Mouse (Mus musculus): ENCODE data around the gene Gtpbp3. TPM values are rescaled to one million over a fixed set of nuclear protein-coding genes. Genes with fewer than 3 reads are reported as not detected.

The Gtpbp3 gene
- polyA plus RNA-seq, 1 experiment from 2014 or later = 8.4 TPM

DNA sequence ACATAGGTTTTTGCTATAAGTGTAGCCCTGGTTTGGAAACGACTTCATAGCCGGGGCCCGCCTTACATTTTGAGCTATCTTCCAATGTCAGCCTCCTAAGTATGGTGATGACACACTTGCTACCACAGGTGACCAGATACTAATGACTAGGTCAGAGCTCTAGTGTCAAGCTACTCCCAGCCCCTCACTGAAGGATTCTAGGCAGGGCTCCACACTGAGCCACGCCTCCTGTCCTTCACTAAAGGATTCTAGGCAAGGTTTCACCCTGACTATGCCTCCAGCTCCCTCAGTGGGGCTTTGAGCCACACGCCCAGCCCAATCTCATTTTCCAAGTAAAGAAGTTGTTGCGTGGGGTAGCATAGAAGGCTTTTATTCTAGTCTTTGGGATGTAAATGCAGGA, 27.2 kb upstream of the Gtpbp3 start:
- WGBS = 94% methylated on average over 6 of the region's 6 CpGs
- H3K36me3 ChIP-seq (ENCODE audit: control insufficient read depth, insufficient read depth, low read length) = peaks cover 32% of the 10 kb centered on the region

DNA sequence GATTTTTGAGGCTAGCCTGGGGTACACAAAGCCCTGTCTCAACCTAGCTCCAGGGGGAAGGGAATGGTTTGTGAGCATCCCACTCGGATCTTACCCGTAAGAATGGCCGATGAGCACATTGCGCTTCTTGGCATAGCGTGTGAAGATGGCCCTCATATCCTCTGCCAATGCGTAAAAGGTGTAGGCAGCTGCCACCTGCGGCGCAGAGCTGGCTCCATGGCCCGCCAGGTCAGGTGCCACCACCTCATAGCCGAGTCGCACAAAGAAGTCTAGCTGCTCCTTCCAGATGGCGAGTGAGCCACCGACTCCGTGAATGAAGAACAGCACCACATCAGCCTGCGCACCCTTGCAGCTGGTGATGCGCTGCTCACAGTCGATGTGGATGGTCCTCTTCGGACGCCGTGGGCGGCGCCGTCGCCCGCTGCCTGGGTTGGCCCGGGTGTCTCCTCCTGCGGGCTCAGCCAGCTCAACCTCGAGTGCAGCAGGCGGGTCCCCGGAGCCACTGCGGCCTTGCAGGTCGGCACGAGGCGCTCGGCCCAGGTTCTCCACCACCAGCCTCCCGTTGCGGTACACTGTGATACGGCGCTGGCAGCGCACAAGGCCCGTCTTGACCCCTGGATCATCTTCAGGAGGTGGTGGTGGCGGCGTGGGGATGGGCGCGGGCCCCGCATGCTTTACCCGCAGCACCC, 26.6 kb upstream of the Gtpbp3 start:
- ATAC-seq (ENCODE audit: low FRiP score, low TSS enrichment) = no peak
- WGBS = 84% methylated on average over 47 of the region's 47 CpGs
- H3K9me3 ChIP-seq (ENCODE audit: control insufficient read depth, low read length) = no peaks in the 10 kb centered on the region
- H3K36me3 ChIP-seq (ENCODE audit: control insufficient read depth, insufficient read depth, low read length) = peaks cover 32% of the 10 kb centered on the region
- no peak overlapping the region for H3K27ac ChIP-seq (ENCODE audit: low read depth, low read length)
- H3K4me1 ChIP-seq (ENCODE audit: control insufficient read depth, insufficient read depth, low read length) = peaks cover 15% of the 10 kb centered on the region
- no peaks in the 10 kb centered on the region for H3K27me3 ChIP-seq (ENCODE audit: control insufficient read depth, insufficient read depth, low read length)
- no peak overlapping the region for H3K4me3 ChIP-seq (ENCODE audit: low read length)
- H3K9ac ChIP-seq (ENCODE audit: low read depth, low read length) = no peak overlapping the region
- no peak overlapping the region for H3K4me2 ChIP-seq (replicated peaks; ENCODE audit: low read depth, low read length)

More for the DNA sequence above, 27.2 kb upstream of the Gtpbp3 start:
- Histone ChIP-seq H3K9me3 (ENCODE audit: control insufficient read depth, low read length) (no peaks in the 10 kb centered on the region), H3K27ac (ENCODE audit: low read depth, low read length) (no peak overlapping the region), H3K4me2 (replicated peaks; ENCODE audit: low read depth, low read length) (no peak overlapping the region), H3K4me1 (ENCODE audit: control insufficient read depth, insufficient read depth, low read length) (peaks cover 15% of the 10 kb centered on the region), H3K9ac (ENCODE audit: low read depth, low read length) (no peak overlapping the region), H3K4me3 (ENCODE audit: low read length) (no peak overlapping the region), H3K27me3 (ENCODE audit: control insufficient read depth, insufficient read depth, low read length) (no peaks in the 10 kb centered on the region)
- ATAC-seq (ENCODE audit: low FRiP score, low TSS enrichment) = no peak

- H3K36me3 ChIP-seq (ENCODE audit: control insufficient read depth, insufficient read depth, low read length) = peaks cover 29% of the 10 kb centered on the region
- peaks cover 15% of the 10 kb centered on the region for H3K4me1 ChIP-seq (ENCODE audit: control insufficient read depth, insufficient read depth, low read length)
- no peaks in the 10 kb centered on the region for H3K9me3 ChIP-seq (ENCODE audit: control insufficient read depth, low read length)
- peak overlapping the region; percentile 81; the same call in 1 of the 2 replicates for H3K4me3 ChIP-seq (ENCODE audit: low read length)
- H3K27me3 ChIP-seq (ENCODE audit: control insufficient read depth, insufficient read depth, low read length) = no peaks in the 10 kb centered on the region
- no peak overlapping the region for H3K27ac ChIP-seq (ENCODE audit: low read depth, low read length)
- peak overlapping the region; percentile 70 for H3K4me2 ChIP-seq (replicated peaks; ENCODE audit: low read depth, low read length)
- no peak for ATAC-seq (ENCODE audit: low FRiP score, low TSS enrichment)
- H3K9ac ChIP-seq (ENCODE audit: low read depth, low read length) = no peak overlapping the region
- 72% methylated on average over 4 of the region's 4 CpGs for WGBS
Measured at GRCm38 (mm10) chr8:71462191-71462590, 25.7 kb upstream of the Gtpbp3 start.

- H3K36me3 ChIP-seq (ENCODE audit: control insufficient read depth, insufficient read depth, low read length) = peaks cover 27% of the 10 kb centered on the region
- WGBS = 6% methylated on average over 16 of the region's 16 CpGs
- peak overlapping the region; percentile 70 for H3K4me2 ChIP-seq (replicated peaks; ENCODE audit: low read depth, low read length)
- H3K4me1 ChIP-seq (ENCODE audit: control insufficient read depth, insufficient read depth, low read length) = peaks cover 15% of the 10 kb centered on the region
- ATAC-seq (ENCODE audit: low FRiP score, low TSS enrichment) = peak; percentile 0; the same call in 1 of the 2 replicates
- no peak overlapping the region for H3K27ac ChIP-seq (ENCODE audit: low read depth, low read length)
- no peaks in the 10 kb centered on the region for H3K27me3 ChIP-seq (ENCODE audit: control insufficient read depth, insufficient read depth, low read length)
- peak overlapping the region; percentile 81 for H3K4me3 ChIP-seq (ENCODE audit: low read length)
- H3K9ac ChIP-seq (ENCODE audit: low read depth, low read length) = peak overlapping the region; percentile 82
- H3K9me3 ChIP-seq (ENCODE audit: control insufficient read depth, low read length) = no peaks in the 10 kb centered on the region
Measured at GRCm38 (mm10) chr8:71462786-71463185, 25.1 kb upstream of the Gtpbp3 start.

GRCm38 (mm10) chr8:71463188-71464033, 24.5 kb upstream of the Gtpbp3 start, which contains the start of gene Abhd8:
TSS of gene Abhd8 (minus strand) at chr8:71463655.
- ATAC-seq (ENCODE audit: low FRiP score, low TSS enrichment) = peak; percentile 79
- WGBS = under 1% methylated on average over 55 of the region's 55 CpGs
- Histone ChIP-seq H3K9me3 (ENCODE audit: control insufficient read depth, low read length) (no peaks in the 10 kb centered on the region), H3K9ac (ENCODE audit: low read depth, low read length) (peak within 1 kb of the TSS; percentile 82), H3K4me1 (ENCODE audit: control insufficient read depth, insufficient read depth, low read length) (peaks cover 15% of the 10 kb centered on the region), H3K4me3 (ENCODE audit: low read length) (peak within 1 kb of the TSS; percentile 81), H3K4me2 (replicated peaks; ENCODE audit: low read depth, low read length) (peak within 1 kb of the TSS; percentile 70), H3K27me3 (ENCODE audit: control insufficient read depth, insufficient read depth, low read length) (no peaks in the 10 kb centered on the region), H3K27ac (ENCODE audit: low read depth, low read length) (peak within 1 kb of the TSS; percentile 80), H3K36me3 (ENCODE audit: control insufficient read depth, insufficient read depth, low read length) (peaks cover 21% of the 10 kb centered on the region)

DNA sequence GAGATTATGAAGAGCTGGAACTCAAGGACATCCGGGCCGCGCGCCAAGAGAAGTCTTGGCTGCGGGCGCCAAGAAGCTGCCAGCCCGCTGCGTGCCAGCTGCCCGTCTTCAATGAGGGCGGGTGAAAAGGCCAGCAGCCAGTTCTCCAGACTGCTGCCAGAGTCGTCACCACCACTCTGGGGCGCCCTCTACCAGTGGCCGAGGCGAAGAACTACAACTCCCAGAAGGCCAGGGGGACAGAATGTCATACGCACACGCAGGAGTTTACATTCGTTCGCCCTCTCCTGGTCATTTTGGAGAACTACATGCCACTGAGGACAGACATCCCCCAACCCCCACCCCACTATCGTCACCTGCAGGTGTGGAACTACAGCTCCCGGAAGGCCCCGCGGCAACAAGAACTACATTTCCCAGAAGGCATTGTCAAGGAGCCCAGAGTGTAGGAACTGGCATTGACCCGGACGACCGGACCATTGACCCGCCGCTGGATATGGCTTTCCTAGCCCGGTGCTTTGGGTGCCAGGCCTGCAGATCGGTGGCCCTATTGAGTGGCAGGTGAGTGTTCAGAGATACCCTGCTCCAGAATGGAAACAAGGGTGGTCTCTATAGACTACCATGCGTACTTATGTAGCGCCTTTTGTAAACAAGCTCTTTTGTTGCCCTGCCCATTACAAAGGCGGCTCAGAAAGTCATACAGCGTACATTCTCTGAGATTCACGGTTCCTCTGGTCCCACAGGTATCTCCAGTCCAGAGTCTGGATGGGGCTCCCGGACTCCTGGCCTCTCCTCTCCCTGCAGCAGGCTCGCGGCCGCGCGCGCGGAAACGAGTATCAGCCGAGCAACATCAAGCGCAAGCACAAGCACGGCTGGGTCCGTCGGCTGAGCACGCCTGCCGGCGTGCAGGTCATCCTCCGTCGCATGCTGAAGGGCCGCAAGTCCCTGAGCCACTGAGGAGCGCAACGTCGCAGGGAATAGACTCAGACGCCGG, 23.1 kb upstream of the Gtpbp3 start, which contains the start of gene Mrpl34:
TSS of gene Mrpl34 (plus strand) at position 447 of the 988 bp plus-strand sequence.
- Histone ChIP-seq H3K9ac (ENCODE audit: low read depth, low read length) (peak within 1 kb of the TSS; percentile 82), H3K4me2 (replicated peaks; ENCODE audit: low read depth, low read length) (peak within 1 kb of the TSS; percentile 89), H3K27me3 (ENCODE audit: control insufficient read depth, insufficient read depth, low read length) (no peaks in the 10 kb centered on the region), H3K4me1 (ENCODE audit: control insufficient read depth, insufficient read depth, low read length) (peaks cover 15% of the 10 kb centered on the region), H3K4me3 (ENCODE audit: low read length) (peak within 1 kb of the TSS; percentile 81), H3K9me3 (ENCODE audit: control insufficient read depth, low read length) (no peaks in the 10 kb centered on the region), H3K27ac (ENCODE audit: low read depth, low read length) (peak within 1 kb of the TSS; percentile 80), H3K36me3 (ENCODE audit: control insufficient read depth, insufficient read depth, low read length) (peaks cover 16% of the 10 kb centered on the region)
- under 1% methylated on average over 59 of the region's 59 CpGs for WGBS
- ATAC-seq (ENCODE audit: low FRiP score, low TSS enrichment) = peak; percentile 82

DNA sequence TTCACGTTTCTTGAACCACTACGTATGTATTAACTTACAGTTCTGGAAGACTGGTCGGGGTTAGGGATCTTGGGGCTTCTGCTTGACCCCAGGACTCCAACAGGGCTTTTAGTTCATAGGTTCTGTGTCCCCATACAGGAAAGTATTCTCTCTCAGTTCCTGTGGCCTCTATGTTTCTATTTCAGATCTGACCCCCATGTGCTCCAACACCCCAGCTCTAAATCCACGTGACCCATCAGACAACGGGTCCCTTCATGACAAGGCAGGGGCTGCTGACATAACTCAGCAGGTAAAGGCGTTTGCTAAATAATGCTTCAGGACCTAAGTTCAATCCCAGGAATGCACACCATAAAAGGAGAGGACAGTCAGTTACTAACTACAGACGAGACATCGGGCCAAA, 22.2 kb upstream of the Gtpbp3 start:
- Histone ChIP-seq H3K9me3 (ENCODE audit: control insufficient read depth, low read length) (no peaks in the 10 kb centered on the region), H3K4me3 (ENCODE audit: low read length) (peak overlapping the region; percentile 81; the same call in 1 of the 2 replicates), H3K36me3 (ENCODE audit: control insufficient read depth, insufficient read depth, low read length) (peaks cover 11% of the 10 kb centered on the region), H3K27me3 (ENCODE audit: control insufficient read depth, insufficient read depth, low read length) (no peaks in the 10 kb centered on the region), H3K4me2 (replicated peaks; ENCODE audit: low read depth, low read length) (peak overlapping the region; percentile 89; the same call in 1 of the 2 replicates), H3K4me1 (ENCODE audit: control insufficient read depth, insufficient read depth, low read length) (peaks cover 15% of the 10 kb centered on the region), H3K9ac (ENCODE audit: low read depth, low read length) (no peak overlapping the region), H3K27ac (ENCODE audit: low read depth, low read length) (no peak overlapping the region)
- ATAC-seq (ENCODE audit: low FRiP score, low TSS enrichment) = no peak
- 79% methylated on average over 8 of the region's 8 CpGs for WGBS

DNA sequence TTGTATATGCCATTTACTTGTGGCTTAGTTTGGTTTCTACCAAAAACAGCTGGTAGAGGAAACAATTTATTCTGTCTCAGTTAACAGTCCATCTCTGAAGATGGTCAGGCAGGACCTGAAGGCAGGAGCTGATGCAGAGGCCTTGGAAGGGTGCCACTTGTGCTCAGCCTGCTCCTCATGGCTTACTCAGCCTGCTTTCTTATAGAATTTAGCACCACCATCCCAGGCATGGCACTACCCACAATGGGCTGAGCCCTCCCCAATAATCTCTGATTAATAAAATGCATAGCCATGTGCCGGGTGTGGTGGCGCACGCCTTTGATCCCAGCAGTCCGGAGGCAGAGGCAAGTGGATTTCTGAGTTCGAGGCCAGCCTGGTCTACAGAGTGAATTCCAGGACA, 21.7 kb upstream of the Gtpbp3 start:
- Histone ChIP-seq H3K4me3 (ENCODE audit: low read length) (no peak overlapping the region), H3K27ac (ENCODE audit: low read depth, low read length) (no peak overlapping the region), H3K9ac (ENCODE audit: low read depth, low read length) (no peak overlapping the region), H3K4me1 (ENCODE audit: control insufficient read depth, insufficient read depth, low read length) (peaks cover 15% of the 10 kb centered on the region), H3K4me2 (replicated peaks; ENCODE audit: low read depth, low read length) (no peak overlapping the region), H3K9me3 (ENCODE audit: control insufficient read depth, low read length) (no peaks in the 10 kb centered on the region), H3K36me3 (ENCODE audit: control insufficient read depth, insufficient read depth, low read length) (peaks cover 11% of the 10 kb centered on the region), H3K27me3 (ENCODE audit: control insufficient read depth, insufficient read depth, low read length) (no peaks in the 10 kb centered on the region)
- ATAC-seq (ENCODE audit: low FRiP score, low TSS enrichment) = no peak
- whole genome bisulfite sequencing = 92% methylated on average over 5 of the region's 5 CpGs
